Mouse (Mus musculus) kidney, adult 8-10 months (tissue): Measurements from ENCODE around the gene Galm.
"Not testable (repeated sequence)": the region's sequence is repeated elsewhere in the genome, so short reads cannot be mapped to it uniquely, and the experiment has no call there.

Experiments used
- DNase-seq, 2 experiments: peaks; one replicate each; pipeline ENCODE4 v3.0.0; 2022

Galm gene

DNA sequence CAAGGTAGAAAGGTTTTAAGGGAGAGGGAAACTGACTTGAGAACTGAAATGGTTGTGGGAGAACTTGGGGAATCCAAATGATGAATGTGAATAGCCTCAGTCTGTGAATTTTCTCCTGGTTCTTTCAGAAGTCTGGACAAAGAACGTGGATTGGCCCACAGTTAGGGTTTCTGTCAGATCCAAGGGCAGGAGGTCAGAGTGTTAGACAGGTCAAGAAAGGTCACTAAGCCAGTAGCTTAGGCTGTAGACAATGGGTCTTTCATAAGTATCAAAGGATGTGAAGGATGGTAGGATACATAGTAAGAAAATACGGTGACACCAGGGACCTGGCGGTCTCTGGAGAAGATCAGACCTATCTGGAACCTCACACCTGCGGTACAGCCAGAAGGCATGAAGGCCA, 40.2 kb downstream of the Galm start:
- no peak for DNase-seq

DNA sequence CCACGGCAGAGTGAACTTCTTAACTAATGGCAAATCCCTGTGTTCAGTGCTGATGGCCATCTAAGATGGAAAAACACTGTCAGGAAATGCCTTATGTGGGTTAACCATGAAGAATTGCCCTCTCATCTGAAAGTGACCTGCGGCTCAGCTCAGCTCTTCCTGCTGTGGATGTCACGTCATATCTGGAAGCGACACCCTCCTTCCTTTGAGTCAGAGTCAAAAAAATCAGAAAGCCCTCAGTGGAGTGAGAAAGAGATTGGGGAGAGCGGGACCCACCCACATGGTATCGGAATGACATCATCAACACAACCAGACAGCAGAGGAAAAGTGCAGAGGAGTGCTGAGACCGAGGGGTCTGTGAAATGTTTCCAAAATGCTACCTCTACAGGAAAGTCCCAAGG, 40.6 kb downstream of the Galm start:
- peak; percentile 22 to 30 for DNase-seq

DNA sequence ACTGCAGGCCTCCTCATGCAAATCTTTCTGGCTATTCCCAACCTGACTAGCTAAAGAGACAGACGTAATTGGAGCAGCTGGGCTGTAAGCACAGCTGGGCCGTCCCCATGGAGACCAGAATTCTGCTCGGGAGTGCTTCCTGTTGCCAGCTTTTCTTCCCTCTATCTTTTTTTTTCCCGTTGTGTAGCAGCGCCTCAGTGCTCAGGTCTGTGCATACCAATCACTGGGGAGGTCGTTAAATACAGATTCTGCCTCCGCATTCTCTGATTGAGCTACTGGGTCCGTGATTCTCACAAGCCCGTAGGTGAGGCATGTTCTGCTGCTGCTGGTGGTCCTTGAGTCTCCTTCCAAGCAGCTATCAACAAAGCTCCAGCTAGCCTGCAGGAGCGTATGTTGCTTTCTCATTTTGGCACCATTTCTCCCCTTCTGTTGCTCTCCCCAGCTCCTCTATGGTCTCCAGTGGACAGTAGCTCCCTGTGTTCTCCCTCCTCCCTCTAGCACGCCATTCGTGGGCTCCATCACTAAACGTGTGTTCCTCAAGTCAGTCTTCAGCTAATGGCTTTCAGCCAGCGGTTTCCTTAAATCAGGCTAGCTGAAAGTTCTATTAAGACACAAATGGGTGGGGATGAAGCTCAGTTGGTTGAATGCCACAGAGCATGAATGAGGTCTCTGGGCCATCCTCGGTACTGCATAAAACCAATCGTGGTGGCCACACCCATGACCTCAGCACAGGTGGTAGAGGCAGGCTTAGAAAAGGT, 41.3 kb downstream of the Galm start:
- no peak for DNase-seq

DNA sequence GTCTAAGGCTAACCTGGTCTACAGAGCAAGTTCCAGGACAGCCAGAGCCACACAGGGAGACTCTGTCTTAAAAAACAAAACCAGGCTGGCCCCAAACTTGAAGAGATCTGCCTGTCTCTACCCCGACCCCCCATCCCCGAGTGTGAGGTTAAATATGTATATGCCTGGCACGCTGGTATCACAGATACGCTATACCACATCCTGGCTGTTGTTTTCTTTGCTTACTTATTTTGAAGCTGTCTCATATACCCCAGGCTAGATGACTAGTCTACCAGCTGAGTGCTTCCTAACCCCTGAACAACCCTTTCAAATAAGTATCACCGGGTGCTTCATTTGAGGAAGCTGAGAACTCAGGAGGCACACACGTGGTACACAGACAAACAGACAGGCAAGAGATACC, 42.5 kb downstream of the Galm start:
- no peak for DNase-seq

DNA sequence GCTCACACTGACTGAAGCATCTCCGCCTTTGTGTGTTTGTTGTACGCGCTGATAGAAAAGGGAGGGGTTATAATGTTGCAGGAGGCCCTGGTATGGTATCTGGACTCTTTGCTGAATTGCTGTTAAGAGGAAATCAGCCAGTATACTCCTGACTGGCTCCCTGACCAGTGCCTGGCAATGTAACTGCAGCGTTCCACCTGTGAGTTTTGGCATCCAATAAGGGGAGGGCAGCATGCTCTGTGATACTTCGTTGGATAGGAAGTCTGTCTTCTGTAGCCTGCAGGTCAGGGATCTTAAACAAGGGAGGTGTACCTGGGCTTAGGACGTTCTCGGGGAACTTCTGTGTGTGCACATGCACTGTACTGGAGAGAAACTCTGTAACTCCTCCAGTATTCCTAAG, 43.7 kb downstream of the Galm start:
- no peak for DNase-seq

DNA sequence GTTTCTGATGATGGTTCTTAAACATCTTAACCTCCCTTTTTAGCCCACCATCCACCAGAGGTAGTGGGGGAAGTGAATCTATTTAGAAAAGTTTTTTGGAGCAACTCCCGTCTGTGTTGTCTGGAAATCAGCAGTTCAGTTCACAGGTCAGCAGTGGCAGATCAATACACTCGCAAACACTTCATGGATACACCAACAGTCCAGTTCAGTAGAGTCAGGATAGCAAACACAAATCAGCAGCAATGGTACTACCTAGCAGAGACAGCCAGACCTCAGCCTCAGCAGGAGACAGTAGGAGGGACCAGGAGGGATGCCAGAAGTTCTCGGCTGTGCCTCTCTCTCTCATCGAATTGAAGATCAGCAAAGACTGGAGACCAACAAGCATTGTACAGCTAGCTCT, 44.7 kb downstream of the Galm start:
- no peak for DNase-seq

DNA sequence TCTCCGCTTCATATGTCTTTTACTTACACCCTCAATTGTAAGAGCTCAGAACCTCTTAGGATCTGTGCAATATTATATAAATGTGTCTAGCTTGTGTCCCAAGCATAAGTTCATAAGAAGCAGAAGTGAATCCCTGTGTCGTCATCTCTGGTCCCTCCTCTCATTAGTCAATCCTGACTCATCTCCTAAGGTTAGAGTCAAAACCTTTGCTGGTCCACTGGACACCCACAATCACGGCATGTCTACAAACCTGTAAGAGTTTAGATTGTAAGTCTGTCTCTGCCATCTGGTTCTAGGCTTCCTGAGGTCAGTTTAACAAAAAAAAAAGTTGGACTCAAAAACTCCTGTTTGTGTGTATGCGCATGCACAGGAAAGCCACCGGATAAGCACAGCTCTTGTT, 45.5 kb downstream of the Galm start:
- DNase-seq: no peak

DNA sequence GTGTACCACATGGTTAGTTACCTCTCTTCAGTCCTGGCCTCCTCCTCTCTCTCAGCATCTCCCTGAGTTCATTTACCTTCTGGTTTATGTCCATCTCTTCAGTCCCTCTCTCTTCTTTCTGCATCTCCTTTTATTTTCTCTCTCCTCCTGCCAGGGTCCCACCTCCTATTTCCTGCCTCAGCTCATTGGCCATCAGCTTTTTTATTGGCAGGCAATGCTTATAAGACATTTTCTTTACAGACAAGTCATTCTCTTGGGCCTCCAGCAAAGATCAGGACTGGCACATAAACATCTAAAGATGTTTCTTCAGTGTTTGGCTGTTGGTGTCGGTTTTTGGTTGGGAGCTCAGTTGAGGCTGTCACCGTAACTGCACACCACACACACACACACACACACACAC, 46.4 kb downstream of the Galm start:
- DNase-seq: no peak

DNA sequence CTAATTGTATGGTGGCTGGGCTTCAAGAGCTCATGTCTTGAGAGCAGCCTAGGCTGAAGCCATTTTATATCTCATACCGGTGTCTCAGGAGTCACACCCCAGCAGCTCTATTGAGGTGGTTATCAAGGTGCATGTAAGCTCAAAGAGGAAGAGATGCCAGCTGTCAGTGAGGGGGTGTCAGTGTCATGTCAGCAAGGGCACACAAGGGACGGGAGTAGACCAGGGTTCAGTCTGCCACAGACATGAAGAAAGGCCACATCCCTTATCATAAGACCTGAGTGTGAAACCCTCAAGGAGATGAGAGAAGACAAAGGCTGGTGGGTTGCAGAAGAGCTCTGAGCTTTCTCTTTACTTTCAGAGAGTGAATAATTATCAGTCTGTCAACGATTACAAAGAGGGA, 46.9 kb downstream of the Galm start:
- DNase-seq: no peak

DNA sequence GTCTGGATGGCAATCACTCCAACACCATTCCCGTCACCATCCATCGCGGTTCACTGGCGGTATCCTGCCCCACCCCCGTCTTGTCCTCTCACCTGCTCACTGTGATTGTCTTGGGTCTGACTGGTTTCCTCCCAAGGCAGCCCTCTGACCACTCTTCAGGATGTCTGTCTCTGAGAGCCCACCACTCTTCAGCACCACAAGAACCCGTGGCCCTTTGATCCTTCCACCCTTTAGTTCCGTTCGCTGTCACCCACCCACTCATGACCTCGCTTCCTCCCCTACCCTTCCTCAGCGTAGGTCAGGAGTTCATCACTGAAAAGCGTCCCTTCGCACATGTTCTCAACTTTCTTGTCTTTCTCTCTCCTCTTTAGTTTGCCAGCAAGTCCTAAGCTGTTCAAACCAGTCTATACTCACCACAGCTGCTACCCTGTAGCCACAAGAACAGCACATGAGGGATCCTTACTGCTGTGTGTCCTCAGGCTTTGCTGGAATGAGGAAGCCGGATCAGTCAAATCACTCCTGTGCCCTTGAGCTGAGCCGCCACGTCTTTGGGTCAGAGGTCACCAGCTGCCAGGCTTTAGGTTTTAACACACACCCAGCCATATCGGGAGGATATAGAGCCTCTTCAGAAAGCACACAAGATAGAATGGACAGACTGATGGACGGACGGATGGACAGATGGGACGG, 47.6 kb downstream of the Galm start:
- DNase-seq: no peak

DNA sequence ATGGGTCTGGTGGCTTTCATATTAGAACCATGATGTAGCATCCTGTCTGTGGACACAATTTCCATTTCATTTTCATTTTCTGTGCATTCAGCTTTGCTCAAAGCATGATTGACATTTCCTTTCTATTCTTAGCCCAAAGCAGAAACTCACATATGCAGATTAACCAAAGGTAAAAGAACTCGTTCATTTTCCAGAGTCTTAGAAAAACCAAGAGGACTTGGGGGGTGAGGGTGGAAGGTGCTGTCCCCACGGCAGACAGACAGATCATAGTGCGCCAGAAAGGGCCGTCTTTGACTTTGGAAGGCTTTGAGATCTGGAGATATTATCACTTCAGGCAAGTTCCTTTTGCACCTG, 48.1 kb downstream of the Galm start:
- DNase-seq: no peak

DNA sequence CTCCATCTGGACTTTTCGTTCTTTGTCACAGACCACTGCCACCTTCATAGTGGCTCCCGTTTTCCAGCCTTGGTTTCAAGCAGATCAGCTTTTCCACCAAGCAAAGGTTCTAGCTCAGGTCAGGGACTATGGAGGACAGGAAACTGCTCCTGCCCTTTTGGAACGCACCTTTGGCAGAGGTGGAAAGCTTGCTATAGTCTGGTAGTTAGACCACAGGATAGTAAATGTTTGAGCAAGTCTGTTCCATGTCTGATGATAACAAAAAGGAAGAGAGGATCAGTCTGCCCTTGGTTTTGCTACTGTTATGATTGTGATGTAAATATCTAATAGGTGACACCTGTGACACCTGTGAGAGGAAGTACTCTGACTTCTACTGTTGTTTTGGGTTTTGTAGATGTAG, 48.7 kb downstream of the Galm start:
- DNase-seq: no peak

DNA sequence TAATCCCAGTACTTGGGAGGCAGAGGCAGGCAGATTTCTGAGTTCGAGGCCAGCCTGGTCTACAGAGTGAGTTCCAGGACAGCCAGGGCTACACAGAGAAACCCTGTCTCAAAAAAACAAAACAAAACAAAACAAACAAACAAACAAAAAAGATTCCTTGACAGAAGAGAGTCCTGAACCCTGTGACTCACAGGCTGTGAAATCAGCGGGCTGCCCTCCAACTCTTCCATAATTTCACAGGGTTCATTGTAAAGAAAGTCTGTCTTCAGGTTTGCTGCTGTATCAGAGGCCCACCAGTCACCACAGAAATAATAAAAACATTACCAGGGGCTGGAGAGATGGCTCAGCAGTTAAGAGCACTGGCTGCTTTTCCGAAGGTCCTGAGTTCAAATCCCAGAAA, 51.6 kb downstream of the Galm start:
- DNase-seq: not testable (repeated sequence)

DNA sequence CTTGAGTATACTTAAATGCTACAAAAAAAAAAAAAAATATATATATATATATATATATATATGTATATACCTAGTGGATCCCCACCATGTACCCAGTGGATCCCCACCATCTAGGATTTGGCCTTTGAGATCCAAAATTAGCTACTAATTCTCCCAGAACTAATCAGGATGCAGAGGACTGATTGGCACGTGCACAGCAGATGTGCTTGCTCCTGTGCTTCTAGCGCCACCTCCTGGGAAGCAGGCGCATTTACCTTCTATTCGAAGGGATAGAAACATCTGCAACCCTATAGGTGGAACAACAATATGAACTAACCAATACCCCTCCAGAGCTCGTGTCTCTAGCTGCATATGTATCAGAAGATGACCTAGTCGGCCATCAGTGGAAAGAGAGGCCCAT, 52.7 kb downstream of the Galm start:
- peak; percentile 67 for DNase-seq

DNA sequence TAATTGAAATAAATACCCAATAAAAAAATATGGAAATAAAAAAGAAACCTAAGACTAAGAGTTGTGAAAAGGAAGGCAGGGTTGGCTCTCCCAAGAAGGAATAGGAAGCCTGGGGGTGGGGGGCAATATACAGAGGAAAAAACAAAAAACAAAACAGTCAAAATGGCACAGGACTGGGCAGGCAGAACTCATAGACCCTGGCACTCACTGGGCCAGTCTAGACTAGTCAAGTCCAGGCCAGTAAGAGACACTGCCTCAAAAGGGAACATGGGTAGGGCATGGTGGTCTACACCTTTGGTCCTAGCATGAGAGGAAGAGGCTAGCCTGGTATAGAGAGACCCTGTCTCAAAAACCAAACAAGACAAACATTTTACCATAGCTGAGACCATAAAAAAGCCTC, 53.2 kb downstream of the Galm start:
- DNase-seq: no peak

DNA sequence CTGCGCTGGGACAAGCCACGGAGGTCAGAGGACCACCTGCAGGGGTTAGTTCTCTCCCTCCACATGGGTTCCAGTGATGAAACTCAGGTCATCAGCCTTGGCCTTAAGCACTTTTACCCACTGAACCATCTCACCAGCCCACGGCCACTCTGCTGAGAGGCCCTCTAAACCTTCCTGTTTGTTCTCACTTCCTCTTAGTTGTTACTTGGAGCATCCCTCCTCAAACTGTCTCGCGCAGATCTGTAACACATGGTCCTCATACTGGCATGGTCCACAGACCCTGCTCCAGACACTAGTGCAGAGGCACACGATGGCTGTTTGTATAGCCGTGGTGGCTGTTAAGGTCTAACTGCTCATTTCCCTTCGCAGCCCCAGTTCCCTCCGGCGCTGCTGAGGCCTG, 56.3 kb downstream of the Galm start:
- DNase-seq: no peak

DNA sequence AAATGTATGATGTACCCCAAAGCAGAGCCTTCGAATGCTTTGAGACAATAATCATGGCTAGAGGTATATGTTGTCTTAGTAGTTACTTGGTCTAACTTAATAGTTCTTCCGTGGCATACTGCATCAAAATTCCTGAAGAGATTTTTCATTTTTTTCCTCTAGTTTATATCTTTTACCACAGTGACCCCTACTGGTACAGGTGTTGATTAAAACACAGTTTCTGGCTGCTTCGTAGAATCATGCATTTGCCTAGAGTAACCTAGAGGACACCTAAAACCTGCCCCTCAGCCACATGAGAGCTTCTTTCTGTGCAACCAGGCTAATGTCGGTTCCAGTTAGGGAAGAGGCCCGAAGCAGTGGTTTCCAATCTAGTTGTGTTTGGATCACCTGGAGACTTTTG, 65.8 kb downstream of the Galm start:
- DNase-seq: no peak

DNA sequence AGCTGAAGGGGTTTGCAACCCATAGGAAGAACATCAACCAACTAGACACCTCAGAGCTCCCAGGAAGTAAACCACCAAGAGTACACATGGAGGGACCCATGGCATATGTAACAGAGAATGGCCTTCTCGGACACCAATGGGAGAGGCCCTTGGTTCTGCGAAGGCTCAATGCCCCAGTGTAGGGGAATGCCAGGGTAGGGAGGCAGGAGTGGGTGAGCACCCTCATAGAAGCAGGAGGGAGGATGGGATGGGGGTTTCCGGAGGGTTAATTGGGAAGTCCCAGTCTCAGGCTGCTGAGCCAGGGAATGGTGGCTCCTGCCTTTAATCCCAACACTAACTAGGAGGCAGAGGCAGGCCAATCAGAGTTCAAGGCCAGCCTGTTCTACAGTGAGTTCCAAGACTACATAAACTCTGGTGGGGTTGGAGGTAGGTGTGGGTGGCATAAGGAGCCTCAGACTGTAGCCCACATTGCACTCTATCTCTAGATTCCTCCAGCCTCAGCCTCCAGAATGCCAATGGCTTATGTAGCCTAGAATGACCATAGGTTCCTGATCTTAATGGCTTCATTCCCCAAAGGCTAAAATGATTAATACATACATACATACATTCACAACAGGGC, 72.0 kb downstream of the Galm start:
- DNase-seq: no peak

DNA sequence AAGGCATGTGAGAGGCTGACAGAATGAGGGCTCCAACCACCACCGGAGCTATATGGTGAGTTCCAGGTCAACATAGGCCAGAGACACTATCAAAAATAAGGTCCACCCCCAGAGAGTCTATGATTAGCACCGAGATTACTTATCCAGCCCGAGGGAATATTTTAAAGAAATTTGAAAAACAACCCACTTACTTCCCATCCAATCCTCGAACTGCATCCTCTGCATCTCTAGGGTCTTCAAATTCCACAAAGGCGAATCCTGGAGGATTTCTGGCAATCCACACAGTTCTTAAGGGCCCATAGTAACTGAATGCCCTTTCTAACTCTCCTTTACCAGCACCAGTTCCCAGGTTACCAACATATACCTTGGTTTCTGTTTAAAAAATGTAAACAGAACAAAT, 78.4 kb downstream of the Galm start:
- no peak for DNase-seq

DNA sequence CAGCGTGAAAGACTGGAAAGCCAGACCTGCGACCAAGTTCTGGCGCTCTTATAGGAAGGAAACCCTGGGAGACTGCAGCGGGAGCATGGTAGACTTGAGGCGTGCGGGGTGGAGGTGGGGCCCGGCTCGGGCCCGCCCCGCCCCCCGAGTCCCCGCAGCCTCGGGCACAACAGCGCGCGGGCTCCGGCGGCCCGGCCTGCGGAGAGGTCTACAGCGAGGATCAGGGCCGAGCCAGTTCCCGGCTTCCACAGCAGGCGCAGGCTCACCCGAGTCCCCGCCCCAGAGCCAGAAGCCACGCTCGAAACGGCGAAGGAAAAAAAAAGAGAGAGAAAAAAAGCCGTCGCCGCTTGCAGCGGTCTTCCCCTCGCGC, 79.0 kb downstream of the Galm start:
- DNase-seq: no peak

DNA sequence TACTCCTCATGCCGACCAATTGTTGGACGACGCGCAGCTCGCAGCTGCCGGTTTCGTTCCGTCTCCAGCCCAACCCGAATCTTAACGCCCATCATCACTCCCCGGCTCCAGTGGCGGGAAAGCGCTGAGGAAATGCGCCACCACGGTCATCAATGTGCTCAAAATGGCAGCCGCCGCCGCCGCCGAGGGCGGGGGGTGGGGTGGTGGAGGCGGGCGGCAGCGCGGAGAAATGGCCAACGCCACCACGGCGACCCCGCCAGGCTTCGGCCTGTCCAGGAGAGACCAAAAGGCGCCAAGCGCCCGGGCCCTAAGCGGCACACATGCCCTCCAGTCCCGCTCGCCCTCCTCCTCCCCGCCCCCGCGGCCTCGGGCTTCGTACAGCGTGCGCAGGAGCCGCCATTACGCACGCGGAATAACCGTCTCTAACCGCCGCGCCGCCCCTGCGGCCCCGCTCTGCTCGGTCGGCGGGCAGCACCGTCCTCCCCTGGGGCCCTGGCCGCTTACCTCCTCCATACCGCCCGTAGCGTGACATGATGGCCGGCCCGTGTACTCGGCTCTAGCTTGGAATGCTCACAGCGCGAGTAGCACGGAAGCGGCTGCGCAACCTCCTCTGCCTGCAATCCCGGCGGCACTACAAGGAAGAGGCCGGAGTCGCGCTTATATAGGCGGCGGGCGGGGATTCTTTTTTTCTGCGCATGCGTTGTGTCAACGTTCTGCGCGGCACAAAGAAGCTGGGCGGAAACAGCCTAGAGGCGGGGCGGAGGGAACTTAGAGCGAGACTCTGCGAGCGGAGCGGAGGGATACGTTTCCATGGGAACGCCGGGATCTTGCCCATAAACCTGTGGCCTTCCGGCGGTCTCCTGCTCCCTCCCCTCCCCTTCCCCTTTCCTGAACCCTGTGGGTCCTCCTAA, 79.7 kb downstream of the Galm start, which contains the start of the genes Srsf7 and Ttc39d:
Gene Srsf7, minus strand, starts transcription at position 637 of the 911 bp plus-strand sequence.
Gene Ttc39d, plus strand, starts transcription at position 790 of the 911 bp plus-strand sequence.
- DNase-seq: peak; percentile 97 to 98

DNA sequence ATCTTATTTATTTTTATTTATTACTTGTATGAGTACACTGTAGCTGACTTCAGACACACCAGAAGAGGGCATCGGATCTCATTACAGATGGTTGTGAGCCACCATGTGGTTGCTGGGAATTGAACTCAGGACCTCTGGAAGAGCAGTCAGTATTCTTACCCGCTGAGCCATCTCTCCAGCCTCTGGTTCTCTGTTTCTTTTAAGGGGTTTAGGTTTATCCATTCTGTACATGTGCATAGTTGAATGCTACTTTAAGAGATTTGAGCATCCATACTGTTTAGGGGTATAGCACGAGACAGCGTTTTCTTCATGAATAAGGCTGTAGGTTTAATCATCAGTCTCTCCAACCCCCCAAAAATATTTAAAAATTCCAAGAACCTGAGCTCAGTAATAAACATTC, 86.7 kb downstream of the Galm start:
- DNase-seq: not testable (repeated sequence)

DNA sequence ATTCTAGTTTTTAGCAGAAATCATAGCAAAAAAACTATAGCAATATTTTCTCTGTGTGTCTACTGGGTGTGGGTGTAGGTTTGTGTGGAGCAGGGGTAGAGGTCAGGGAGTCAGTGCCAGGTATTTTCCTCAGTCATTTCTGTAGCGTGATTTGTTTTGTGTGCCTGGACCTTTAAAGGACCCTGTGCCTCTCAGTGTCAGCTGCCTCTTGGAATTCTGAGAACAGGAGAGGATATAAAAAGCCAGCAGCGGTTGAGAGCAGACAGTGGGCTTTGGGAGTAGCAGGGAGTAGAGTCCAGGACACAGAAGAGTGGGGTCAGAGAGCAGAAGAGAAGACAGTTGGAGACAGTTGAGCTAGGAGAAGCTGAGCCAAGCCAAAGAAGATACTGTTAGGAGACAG, 92.9 kb downstream of the Galm start:
- no peak for DNase-seq
